Mouse (Mus musculus): ENCODE results near the gene Klhl23. TPM values are rescaled to one million over a fixed set of nuclear protein-coding genes. Genes with fewer than 3 reads are reported as not detected.

Klhl23 gene
- polyA plus RNA-seq, 1 experiment from 2014 or later = 104 TPM

- no peaks in the 10 kb centered on the region for H3K9me3 ChIP-seq (replicated peaks; ENCODE audit: control insufficient read depth, low read length, poor library complexity, severe bottlenecking)
- H3K27ac ChIP-seq (ENCODE audit: low read length) = no peak overlapping the region
- no peak overlapping the region for H3K4me3 ChIP-seq (ENCODE audit: low read depth, low read length)
- H3K9ac ChIP-seq (ENCODE audit: low read depth, low read length) = no peak overlapping the region
- H3K36me3 ChIP-seq (ENCODE audit: control insufficient read depth, insufficient read depth, low read length) = no peaks in the 10 kb centered on the region
- H3K4me2 ChIP-seq (ENCODE audit: low read length) = peak overlapping the region; percentile 52
- 67% methylated on average over 6 of the region's 6 CpGs for WGBS
- ATAC-seq = no peak
- H3K27me3 ChIP-seq (ENCODE audit: control insufficient read depth, insufficient read depth, low read depth, low read length) = no peaks in the 10 kb centered on the region
- H3K4me1 ChIP-seq (ENCODE audit: control insufficient read depth, insufficient read depth, low read length) = peaks cover 5% of the 10 kb centered on the region; the same call in 1 of the 2 replicates
These were observed 62.8 kb downstream of the Klhl23 start for GRCm38 (mm10) chr2:69884581-69884980.

- no peaks in the 10 kb centered on the region for H3K9me3 ChIP-seq (replicated peaks; ENCODE audit: control insufficient read depth, low read length, poor library complexity, severe bottlenecking)
- no peak; the same call in 1 of the 2 replicates for ATAC-seq
- 6% methylated on average over 12 of the region's 12 CpGs for WGBS
- H3K36me3 ChIP-seq (ENCODE audit: control insufficient read depth, insufficient read depth, low read length) = no peaks in the 10 kb centered on the region
- peak overlapping the region; percentile 66 for H3K9ac ChIP-seq (ENCODE audit: low read depth, low read length)
- H3K4me2 ChIP-seq (ENCODE audit: low read length) = peak overlapping the region; percentile 52
- H3K4me3 ChIP-seq (ENCODE audit: low read depth, low read length) = peak overlapping the region; percentile 38
- H3K27me3 ChIP-seq (ENCODE audit: control insufficient read depth, insufficient read depth, low read depth, low read length) = no peaks in the 10 kb centered on the region
- H3K27ac ChIP-seq (ENCODE audit: low read length) = no peak overlapping the region
- H3K4me1 ChIP-seq (ENCODE audit: control insufficient read depth, insufficient read depth, low read length) = peaks cover 5% of the 10 kb centered on the region; the same call in 1 of the 2 replicates
These were observed 63.3 kb downstream of the Klhl23 start for GRCm38 (mm10) chr2:69885050-69885449.

- peak; percentile 97 for ATAC-seq
- H3K27me3 ChIP-seq (ENCODE audit: control insufficient read depth, insufficient read depth, low read depth, low read length) = no peaks in the 10 kb centered on the region
These were observed 63.9 kb downstream of the Klhl23 start, which contains the start of gene Mettl5 for GRCm38 (mm10) chr2:69885451-69886305. Gene Mettl5, minus strand, starts transcription at chr2:69885615.

More at GRCm38 (mm10) chr2:69885451-69886305, 63.9 kb downstream of the Klhl23 start, which contains the start of gene Mettl5:
- Histone ChIP-seq H3K4me2 (ENCODE audit: low read length) (peak within 1 kb of the TSS; percentile 52), H3K9me3 (replicated peaks; ENCODE audit: control insufficient read depth, low read length, poor library complexity, severe bottlenecking) (no peaks in the 10 kb centered on the region), H3K4me1 (ENCODE audit: control insufficient read depth, insufficient read depth, low read length) (peaks cover 5% of the 10 kb centered on the region; the same call in 1 of the 2 replicates), H3K36me3 (ENCODE audit: control insufficient read depth, insufficient read depth, low read length) (no peaks in the 10 kb centered on the region), H3K9ac (ENCODE audit: low read depth, low read length) (peak within 1 kb of the TSS; percentile 66), H3K27ac (ENCODE audit: low read length) (peak within 1 kb of the TSS; percentile 38; the same call in 1 of the 2 replicates), H3K4me3 (ENCODE audit: low read depth, low read length) (peak within 1 kb of the TSS; percentile 38)
- 2% methylated on average over 45 of the region's 45 CpGs for WGBS

Other genes starting within 250 kb of the Klhl23 start
- 0.58 and 0.88 TPM in 2 replicates for gene Lrp2, start 235.9 kb upstream of the Klhl23 start, polyA plus RNA-seq (2015; fragmentation: Nextera tagmentation; extraction: Ambion mirVana)
- gene Bbs5, start 174.8 kb upstream of the Klhl23 start, polyA plus RNA-seq (2015; fragmentation: Nextera tagmentation; extraction: Ambion mirVana) = 30.1 and 31.5 TPM in 2 replicates
- gene Klhl41, start 151.8 kb upstream of the Klhl23 start, polyA plus RNA-seq (2015; fragmentation: Nextera tagmentation; extraction: Ambion mirVana) = 0.12 and 0.23 TPM in 2 replicates
- gene Fastkd1, start 108.4 kb upstream of the Klhl23 start, polyA plus RNA-seq (2015; fragmentation: Nextera tagmentation; extraction: Ambion mirVana) = 18.0 and 18.2 TPM in 2 replicates
- gene Ppig, start 99.4 kb upstream of the Klhl23 start, polyA plus RNA-seq (2015; fragmentation: Nextera tagmentation; extraction: Ambion mirVana) = 135 and 147 TPM in 2 replicates
- 2.6 and 3.0 TPM in 2 replicates for gene Ccdc173, start 32.4 kb upstream of the Klhl23 start, polyA plus RNA-seq (2015; fragmentation: Nextera tagmentation; extraction: Ambion mirVana)
- gene Phospho2, start 32.3 kb upstream of the Klhl23 start, polyA plus RNA-seq (2015; fragmentation: Nextera tagmentation; extraction: Ambion mirVana) = 35.9 and 38.5 TPM in 2 replicates
- 241 and 245 TPM in 2 replicates for gene Ssb, start 39.6 kb downstream of the Klhl23 start, polyA plus RNA-seq (2015; fragmentation: Nextera tagmentation; extraction: Ambion mirVana)
- 32.5 and 33.4 TPM in 2 replicates for gene Mettl5, start 63.7 kb downstream of the Klhl23 start, polyA plus RNA-seq (2015; fragmentation: Nextera tagmentation; extraction: Ambion mirVana)
- gene Ubr3, start 75.3 kb downstream of the Klhl23 start, polyA plus RNA-seq (2015; fragmentation: Nextera tagmentation; extraction: Ambion mirVana) = 20.3 and 20.6 TPM in 2 replicates
- gene Myo3b, start 217.2 kb downstream of the Klhl23 start, polyA plus RNA-seq (2015; fragmentation: Nextera tagmentation; extraction: Ambion mirVana) = 0.16 and 0.32 TPM in 2 replicates